Mouse (Mus musculus) embryonic facial prominence, embryonic 10.5 days (tissue): Measurements from ENCODE around the gene Gtf2f1. TPM values are rescaled to one million over a fixed set of nuclear protein-coding genes. Genes with fewer than 3 reads are reported as not detected.
A peak's percentile ranks its signal among the peaks of the same experiment; 100 is the strongest.

Source experiments
- DNase-seq: peaks from one replicate; pipeline ENCODE4 v3.0.0-alpha.2; 2017; ENCODE audit warnings: low spot score
- H3K27ac ChIP-seq: fragments of 300-500 bp; sonication (generic); replicated peaks from 2 replicates; pipeline ENCODE4 v1.5.1; 2016; ENCODE audit warnings: mild to moderate bottlenecking
- H3K27me3 ChIP-seq: fragments of 300-500 bp; sonication (generic); replicated peaks from 2 replicates; pipeline ENCODE4 v1.6.1; 2016; ENCODE audit warnings: low read depth, mild to moderate bottlenecking; ENCODE audit not compliant: poor library complexity, severe bottlenecking
- H3K36me3 ChIP-seq: fragments of 300-500 bp; sonication (generic); replicated peaks from 2 replicates; pipeline ENCODE4 v1.6.1; 2016; ENCODE audit warnings: mild to moderate bottlenecking, moderate library complexity
- H3K4me1 ChIP-seq: fragments of 300-500 bp; sonication (generic); 2 replicates; pipeline ENCODE4 v1.6.1; 2016
- H3K4me3 ChIP-seq: fragments of 300-500 bp; sonication (generic); 2 replicates; pipeline ENCODE4 v1.5.1; 2016; ENCODE audit warnings: mild to moderate bottlenecking, moderate library complexity
- H3K9me3 ChIP-seq: fragments of 300-500 bp; sonication (generic); 2 replicates; pipeline ENCODE4 v1.6.1; 2016; ENCODE audit warnings: mild to moderate bottlenecking
- WGBS: fragments of 180-500 bp; shearing (Covaris S2); methylation state at CpG from one replicate; pipeline ENCODE4 v1.1.7; 2016; 5-methylcytosine and 5-hydroxymethylcytosine counted together
- polyA plus RNA-seq: library from polyadenylated mRNA; unstranded; fragments of >200 nt; fragmentation: Nextera tagmentation; extraction: Ambion mirVana; gene quantifications from 2 replicates; pipeline ENCODE4 v1.2.1, GENCODE M21; 2016

Gene Gtf2f1
- polyA plus RNA-seq, 1 experiment from 2014 or later: 80.7 TPM

- Histone ChIP-seq H3K36me3 (peaks cover 84% of the 10 kb centered on the region), H3K4me1 (peaks cover 15% of the 10 kb centered on the region), H3K9me3 (no peaks in the 10 kb centered on the region), H3K27me3 (no peaks in the 10 kb centered on the region), H3K4me3 (no peak overlapping the region), H3K27ac (no peak overlapping the region)
- DNase-seq: no peak
- WGBS: 93% methylated on average over 9 of the region's 9 CpGs
Measured at GRCm38 (mm10) chr17:56999414-56999813, 11.7 kb downstream of the Gtf2f1 start.

GRCm38 (mm10) chr17:56997029-56997667 lies 13.9 kb downstream of the Gtf2f1 start, which contains the start of gene Alkbh7:
Alkbh7 (plus strand) TSS chr17:56997339.
- Histone ChIP-seq H3K36me3 (peaks cover 84% of the 10 kb centered on the region), H3K27me3 (no peaks in the 10 kb centered on the region), H3K4me3 (peak within 1 kb of the TSS; percentile 68), H3K27ac (peak within 1 kb of the TSS; percentile 81), H3K4me1 (peaks cover 15% of the 10 kb centered on the region), H3K9me3 (no peaks in the 10 kb centered on the region)
- under 1% methylated on average over 38 of the region's 38 CpGs for WGBS
- DNase-seq: peak; percentile 96

GRCm38 (mm10) chr17:56996506-56996905 lies 14.6 kb downstream of the Gtf2f1 start:
- no peaks in the 10 kb centered on the region for H3K27me3 ChIP-seq
- H3K4me1 ChIP-seq: peaks cover 19% of the 10 kb centered on the region
- 75% methylated on average over 2 of the region's 2 CpGs for WGBS
- H3K4me3 ChIP-seq: peak overlapping the region; percentile 68
- peaks cover 85% of the 10 kb centered on the region for H3K36me3 ChIP-seq
- no peak overlapping the region for H3K27ac ChIP-seq
- H3K9me3 ChIP-seq: no peaks in the 10 kb centered on the region
- DNase-seq: no peak

GRCm38 (mm10) chr17:56995046-56995445 lies 16.0 kb downstream of the Gtf2f1 start:
- peaks cover 76% of the 10 kb centered on the region for H3K36me3 ChIP-seq

GRCm38 (mm10) chr17:56990966-56991365 lies 20.1 kb downstream of the Gtf2f1 start:
- DNase-seq: no peak
- H3K4me1 ChIP-seq: peaks cover 13% of the 10 kb centered on the region
- peak overlapping the region; percentile 89 for H3K4me3 ChIP-seq
- WGBS: 73% methylated on average over 2 of the region's 2 CpGs
- no peaks in the 10 kb centered on the region for H3K9me3 ChIP-seq
- no peaks in the 10 kb centered on the region for H3K27me3 ChIP-seq
- H3K27ac ChIP-seq: peak overlapping the region; percentile 91
- peaks cover 50% of the 10 kb centered on the region for H3K36me3 ChIP-seq

More at GRCm38 (mm10) chr17:56995046-56995445, 16.0 kb downstream of the Gtf2f1 start:
- Histone ChIP-seq H3K4me1 (peaks cover 26% of the 10 kb centered on the region), H3K27ac (no peak overlapping the region), H3K27me3 (no peaks in the 10 kb centered on the region), H3K4me3 (no peak overlapping the region), H3K9me3 (no peaks in the 10 kb centered on the region)
- DNase-seq: no peak
- 90% methylated on average over 8 of the region's 8 CpGs for WGBS

- H3K36me3 ChIP-seq: peaks cover 43% of the 10 kb centered on the region
- H3K4me3 ChIP-seq: peak within 1 kb of the TSS; percentile 89
- WGBS: under 1% methylated on average over 52 of the region's 52 CpGs
- peak; percentile 93 for DNase-seq
- H3K9me3 ChIP-seq: no peaks in the 10 kb centered on the region
- H3K4me1 ChIP-seq: peaks cover 13% of the 10 kb centered on the region
- H3K27ac ChIP-seq: peak within 1 kb of the TSS; percentile 91
- H3K27me3 ChIP-seq: no peaks in the 10 kb centered on the region
Measured at GRCm38 (mm10) chr17:56990115-56990746, 20.9 kb downstream of the Gtf2f1 start, which contains the start of gene Clpp. Clpp (plus strand) TSS chr17:56990305.

GRCm38 (mm10) chr17:56989467-56990114 lies 21.5 kb downstream of the Gtf2f1 start:
- no peaks in the 10 kb centered on the region for H3K9me3 ChIP-seq
- no peaks in the 10 kb centered on the region for H3K27me3 ChIP-seq
- H3K4me3 ChIP-seq: peak overlapping the region; percentile 89
- peaks cover 36% of the 10 kb centered on the region for H3K36me3 ChIP-seq
- H3K27ac ChIP-seq: peak overlapping the region; percentile 91
- peak; percentile 86 for DNase-seq
- 5% methylated on average over 25 of the region's 25 CpGs for WGBS
- H3K4me1 ChIP-seq: peaks cover 13% of the 10 kb centered on the region

GRCm38 (mm10) chr17:56988921-56989430 lies 22.1 kb downstream of the Gtf2f1 start:
- no peaks in the 10 kb centered on the region for H3K9me3 ChIP-seq
- H3K27me3 ChIP-seq: no peaks in the 10 kb centered on the region
- WGBS: 72% methylated on average over 7 of the region's 7 CpGs
- H3K36me3 ChIP-seq: peaks cover 30% of the 10 kb centered on the region
- peak overlapping the region; percentile 89 for H3K4me3 ChIP-seq
- no peak for DNase-seq
- peaks cover 13% of the 10 kb centered on the region for H3K4me1 ChIP-seq
- H3K27ac ChIP-seq: peak overlapping the region; percentile 44; the same call in 1 of the 2 replicates

GRCm38 (mm10) chr17:56988441-56988840 lies 22.6 kb downstream of the Gtf2f1 start:
- no peak overlapping the region for H3K4me3 ChIP-seq
- H3K9me3 ChIP-seq: no peaks in the 10 kb centered on the region
- DNase-seq: no peak
- peaks cover 13% of the 10 kb centered on the region for H3K4me1 ChIP-seq
- WGBS: 87% methylated on average over 7 of the region's 7 CpGs
- peaks cover 25% of the 10 kb centered on the region for H3K36me3 ChIP-seq
- H3K27me3 ChIP-seq: no peaks in the 10 kb centered on the region
- H3K27ac ChIP-seq: no peak overlapping the region

GRCm38 (mm10) chr17:56986105-56986805 lies 24.8 kb downstream of the Gtf2f1 start:
- WGBS: 82% methylated on average over 3 of the region's 3 CpGs
- Histone ChIP-seq H3K36me3 (peaks cover 3% of the 10 kb centered on the region), H3K4me1 (peaks cover 9% of the 10 kb centered on the region), H3K9me3 (no peaks in the 10 kb centered on the region), H3K4me3 (no peak overlapping the region), H3K27me3 (no peaks in the 10 kb centered on the region), H3K27ac (no peak overlapping the region)
- DNase-seq: no peak

GRCm38 (mm10) chr17:56985656-56986055 lies 25.4 kb downstream of the Gtf2f1 start:
- Histone ChIP-seq H3K27ac (no peak overlapping the region), H3K27me3 (no peaks in the 10 kb centered on the region), H3K36me3 (no peaks in the 10 kb centered on the region), H3K4me3 (no peak overlapping the region), H3K4me1 (peaks cover 3% of the 10 kb centered on the region; the same call in 1 of the 2 replicates), H3K9me3 (no peaks in the 10 kb centered on the region)
- whole genome bisulfite sequencing: 79% methylated on average over 3 of the region's 3 CpGs
- DNase-seq: no peak

- 83% methylated on average over 9 of the region's 9 CpGs for WGBS
- Histone ChIP-seq H3K36me3 (no peaks in the 10 kb centered on the region), H3K4me3 (no peak overlapping the region), H3K4me1 (0 out of 2 replicates have a peak, but pooled peaks cover 2% of the 10 kb centered on the region), H3K9me3 (no peaks in the 10 kb centered on the region), H3K27ac (no peak overlapping the region), H3K27me3 (no peaks in the 10 kb centered on the region)
- DNase-seq: no peak
Measured at GRCm38 (mm10) chr17:56984886-56985285, 26.2 kb downstream of the Gtf2f1 start.
